Mouse (Mus musculus) thymus, adult 2 months (tissue): Measurements from ENCODE around the gene Cdca7l.
"Not testable (repeated sequence)": the region's sequence is repeated elsewhere in the genome, so short reads cannot be mapped to it uniquely, and the experiment has no call there.

ENCODE experiments used
- CTCF ChIP-seq: fragments of 200-500 bp; IDR thresholded peaks from 2 replicates; pipeline ENCODE4 v1.5.1; 2012; ENCODE audit warnings: mild to moderate bottlenecking, control low read depth, low read length, moderate library complexity, borderline replicate concordance; ENCODE audit not compliant: control insufficient read depth, poor library complexity, insufficient read depth; ENCODE audit errors: extremely low read depth
- POLR2A ChIP-seq: fragments of 200-500 bp; IDR thresholded peaks from 2 replicates; pipeline ENCODE4 v1.6.1; 2012; ENCODE audit warnings: mild to moderate bottlenecking, low read length, control low read depth, moderate library complexity; ENCODE audit not compliant: control insufficient read depth, poor library complexity, insufficient read depth; ENCODE audit errors: extremely low read depth

DNA sequence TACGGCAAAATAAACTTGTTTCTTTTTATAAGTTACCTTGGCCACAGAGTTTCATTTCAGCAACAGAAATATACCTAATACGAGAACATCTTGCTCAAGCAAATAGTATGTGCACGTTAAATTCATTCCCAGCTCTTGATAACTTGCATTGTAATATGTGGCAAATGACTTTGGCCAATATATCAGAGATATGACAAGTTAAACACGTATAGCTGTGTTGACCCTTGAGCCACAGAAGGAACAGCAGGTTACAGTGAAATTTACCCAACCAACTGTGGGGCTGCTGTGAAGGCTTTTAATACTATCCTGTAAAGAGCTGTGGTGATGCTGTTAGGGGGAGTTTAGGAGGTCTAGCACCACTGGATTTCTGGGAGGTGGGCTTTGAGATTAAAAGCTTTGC lies 96.7 kb downstream of the Cdca7l start:
- TF ChIP-seq POLR2A, CTCF: not testable (repeated sequence)
